Mouse (Mus musculus) subcutaneous adipose tissue, adult 2 months (tissue): ENCODE results near the gene Abca14. TPM values are rescaled to one million over a fixed set of nuclear protein-coding genes. Genes with fewer than 3 reads are reported as not detected.

ENCODE experiments used
- polyA plus RNA-seq: library from polyadenylated mRNA; depleted of rRNA; stranded (reverse); fragments of >200 nt; gene quantifications from 2 replicates; pipeline ENCODE4 v1.2.3, GENCODE M21; 2012; ENCODE audit warnings: low replicate concordance; rRNA removed

The Abca14 gene
- 0.04 TPM in 1 of 2 replicates, not detected in the other for polyA plus RNA-seq

GRCm38 (mm10) chr7:120203789-120204188 lies at the start of gene Abca14:
TSS of gene Abca14 (plus strand) at chr7:120203961.

GRCm38 (mm10) chr7:120173603-120174244 lies 30.0 kb upstream of the Abca14 start, which contains the start of gene Anks4b:
TSS of gene Anks4b (plus strand) at chr7:120173858.

GRCm38 (mm10) chr7:120201771-120202170 lies 2.0 kb upstream of the Abca14 start, which contains the start of gene Crym:
TSS of gene Crym (minus strand) at chr7:120202111.

GRCm38 (mm10) chr7:120328087-120328793 lies 124.5 kb downstream of the Abca14 start, which contains the start of gene Abca15:
TSS of gene Abca15 (plus strand) at chr7:120328670.

Other genes starting within 250 kb of the Abca14 start
- 0.04 and 0.09 TPM in 2 replicates for gene Dnah3, start 108.7 kb upstream of the Abca14 start, polyA plus RNA-seq
- gene Tmem159, start 101.6 kb upstream of the Abca14 start, polyA plus RNA-seq, result 30.8 and 42.7 TPM in 2 replicates
- gene Zp2, start 58.7 kb upstream of the Abca14 start, polyA plus RNA-seq, result not detected in 2 replicates
- gene Anks4b, start 30.1 kb upstream of the Abca14 start, polyA plus RNA-seq, result not detected in 2 replicates
- gene Crym, start 1.9 kb upstream of the Abca14 start, polyA plus RNA-seq, result 1.5 and 2.5 TPM in 2 replicates
- gene Abca15, start 124.7 kb downstream of the Abca14 start, polyA plus RNA-seq, result not detected in 2 replicates
- gene Abca16, start 205.7 kb downstream of the Abca14 start, polyA plus RNA-seq, result not detected in 2 replicates